Mouse (Mus musculus) T-helper 17 cell (primary cell): ENCODE data around the gene Pabpn1l.

Experiments
- in situ Hi-C, 2 experiments: fragments of 300-600 bp; cut with MboI, MseI; formaldehyde crosslinking; loops; 1 replicate in 1 of 2; 2 replicates in 1 of 2; pipeline ENCODE4 v1.15.1; 2025; ENCODE audit warnings: high pct_unique_total_duplicates in 2 of 2

Gene Pabpn1l

DNA sequence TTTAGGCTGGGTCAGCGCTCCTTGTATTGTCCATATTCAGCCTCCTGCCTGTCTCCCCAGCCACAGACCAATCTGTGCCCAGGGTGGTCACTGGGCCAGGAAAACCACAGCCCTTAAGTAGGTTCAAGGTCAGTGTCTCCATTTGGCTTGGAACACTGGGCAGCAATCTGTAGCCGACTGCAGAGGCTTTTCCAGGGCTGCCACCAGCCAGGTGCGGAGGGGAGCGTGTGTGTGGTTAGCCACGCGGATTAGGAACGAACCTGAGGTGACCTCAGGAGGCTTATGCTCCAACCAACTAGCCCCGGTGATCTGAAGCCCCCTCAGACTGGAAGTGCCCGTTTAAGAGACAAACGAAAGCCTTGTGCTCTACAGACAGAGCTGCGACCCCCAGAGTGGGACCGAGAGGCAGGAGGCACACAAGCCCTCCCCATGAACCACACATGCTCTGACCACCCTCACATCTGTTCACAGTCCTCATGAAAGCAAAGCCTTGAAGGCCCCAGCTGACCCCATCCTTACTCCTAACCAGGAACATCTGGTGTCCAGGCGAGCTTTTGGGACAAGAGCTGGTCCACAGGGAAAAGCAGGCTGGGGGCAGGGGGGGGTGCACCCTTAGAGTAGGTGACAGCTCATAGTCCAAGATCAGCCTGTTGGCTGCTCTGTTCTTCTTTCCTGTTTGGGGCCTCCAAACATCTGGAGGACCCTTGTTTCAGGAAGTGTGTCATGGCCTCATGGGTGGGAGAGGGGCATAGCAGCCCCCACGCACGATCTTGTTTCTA is 25.8 kb upstream of the Pabpn1l start:
- in situ Hi-C loops: no loop called here

DNA sequence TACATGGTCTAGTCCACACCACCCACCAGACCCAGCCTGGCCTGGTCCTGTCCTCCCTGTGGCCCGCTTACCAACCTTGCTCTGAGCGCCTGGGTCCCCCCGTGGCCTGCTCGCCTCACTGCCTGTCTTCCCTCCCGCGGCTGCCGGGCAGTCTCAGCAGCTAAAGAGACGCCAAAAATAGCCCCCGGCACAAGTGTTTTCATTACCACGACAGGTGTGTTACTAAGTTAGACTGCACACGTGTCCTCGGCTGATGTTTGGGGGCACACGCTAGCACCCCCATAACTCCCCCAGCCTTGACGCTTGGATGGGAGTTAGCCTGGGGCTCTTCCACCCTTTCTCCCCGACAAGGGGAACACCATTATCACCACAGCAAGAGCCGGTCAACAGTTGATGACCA is 23.8 kb upstream of the Pabpn1l start:
- in situ Hi-C loops: no loop called here

DNA sequence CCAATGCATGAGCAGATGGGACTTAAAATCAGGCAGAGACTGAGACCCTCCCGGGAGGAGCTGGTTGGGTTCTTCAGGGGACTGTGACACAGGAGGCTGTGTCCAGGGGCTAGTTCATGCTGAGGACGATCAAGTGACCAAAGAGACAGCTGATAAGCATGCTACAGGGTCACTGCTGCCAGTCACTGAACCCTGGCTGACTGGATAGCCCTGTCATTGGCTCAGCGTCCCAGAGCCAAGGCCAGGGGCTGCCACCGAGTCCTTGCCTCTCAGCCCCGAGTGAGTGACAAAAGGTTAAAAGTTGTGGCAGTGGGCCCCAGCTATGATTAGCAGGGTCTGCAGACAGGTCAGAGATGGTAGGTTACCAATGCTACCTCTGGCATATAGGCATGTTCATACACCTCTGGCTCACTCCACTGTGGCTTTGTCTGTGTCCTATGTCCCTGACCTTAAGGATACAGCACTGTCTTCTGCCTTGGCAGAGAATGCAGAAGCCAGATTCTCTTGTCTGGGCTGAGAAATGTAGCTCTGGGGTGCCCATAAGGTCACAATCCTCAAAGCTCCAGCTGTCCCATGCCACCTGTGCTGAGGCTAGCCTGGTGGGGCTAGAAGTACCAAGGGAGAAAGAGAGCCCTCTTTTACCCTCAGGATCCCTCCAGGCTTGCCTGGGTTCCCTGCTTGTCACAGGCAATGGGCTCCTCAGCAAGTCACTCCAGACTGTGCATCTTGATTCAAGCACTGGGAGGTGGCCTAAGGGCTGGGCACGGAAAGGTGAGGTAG is 21.8 kb upstream of the Pabpn1l start:
- in situ Hi-C loops: no loop called here

DNA sequence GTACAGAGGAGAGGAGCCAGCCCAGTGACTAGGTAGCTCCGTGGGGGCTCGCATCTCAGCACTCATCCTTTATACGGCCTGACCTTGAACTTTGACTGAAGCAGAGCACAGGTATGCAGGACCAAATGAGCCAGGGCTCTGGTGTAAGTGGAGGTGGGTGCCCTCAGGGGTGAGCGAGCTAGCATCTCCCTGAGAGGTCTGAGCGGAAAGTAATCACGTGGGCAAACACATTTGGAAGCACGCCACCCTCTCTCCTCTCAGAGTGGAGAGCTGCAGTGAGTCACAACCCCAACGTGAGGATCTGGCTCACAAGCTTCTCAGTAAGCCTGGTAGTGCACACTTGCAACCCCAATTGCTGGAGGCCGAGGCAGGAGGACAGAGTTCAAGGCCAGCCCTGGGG is 19.5 kb upstream of the Pabpn1l start:
- in situ Hi-C loops: no loop called here

DNA sequence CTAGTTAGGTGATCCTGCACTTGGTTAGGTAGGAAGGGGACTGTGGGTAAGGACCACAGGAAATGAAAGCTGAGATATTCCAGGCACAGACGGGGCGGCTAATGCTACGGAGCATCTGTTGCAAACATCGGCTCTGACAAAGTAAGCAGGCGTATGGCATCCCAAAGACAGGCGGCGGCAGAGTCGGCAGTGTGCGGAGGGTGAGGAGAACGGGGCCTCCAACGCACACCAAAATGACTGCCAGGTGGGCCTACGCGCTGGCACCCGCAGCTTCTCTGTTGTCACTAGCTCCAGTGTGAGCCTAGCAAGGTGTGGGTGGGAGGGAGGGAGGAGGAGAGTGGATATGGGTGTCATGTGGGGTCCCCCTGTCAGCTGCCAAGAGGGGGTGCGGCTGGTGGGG is 18.9 kb upstream of the Pabpn1l start:
- in situ Hi-C loops: no loop called here

DNA sequence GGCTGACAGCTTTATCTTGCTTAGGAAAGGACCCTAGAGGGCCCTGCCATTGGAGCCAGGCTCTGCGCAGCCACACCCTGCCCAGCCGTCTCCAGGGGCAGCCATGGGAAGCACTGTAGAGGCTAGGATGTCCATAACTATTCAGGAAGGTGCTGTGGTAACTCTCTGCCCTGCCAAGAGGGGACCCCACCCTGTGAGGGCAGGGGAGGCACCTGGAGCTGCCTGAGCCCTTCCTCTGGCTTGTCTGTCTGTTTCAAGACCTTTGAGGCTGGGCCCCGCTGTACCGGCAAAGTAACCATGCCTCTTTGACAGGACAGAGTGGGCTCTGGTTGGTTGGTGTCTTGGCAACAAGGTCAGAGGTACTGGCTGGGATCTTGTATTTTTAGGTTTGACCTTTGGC is 18.3 kb upstream of the Pabpn1l start:
- in situ Hi-C loops: no loop called here

DNA sequence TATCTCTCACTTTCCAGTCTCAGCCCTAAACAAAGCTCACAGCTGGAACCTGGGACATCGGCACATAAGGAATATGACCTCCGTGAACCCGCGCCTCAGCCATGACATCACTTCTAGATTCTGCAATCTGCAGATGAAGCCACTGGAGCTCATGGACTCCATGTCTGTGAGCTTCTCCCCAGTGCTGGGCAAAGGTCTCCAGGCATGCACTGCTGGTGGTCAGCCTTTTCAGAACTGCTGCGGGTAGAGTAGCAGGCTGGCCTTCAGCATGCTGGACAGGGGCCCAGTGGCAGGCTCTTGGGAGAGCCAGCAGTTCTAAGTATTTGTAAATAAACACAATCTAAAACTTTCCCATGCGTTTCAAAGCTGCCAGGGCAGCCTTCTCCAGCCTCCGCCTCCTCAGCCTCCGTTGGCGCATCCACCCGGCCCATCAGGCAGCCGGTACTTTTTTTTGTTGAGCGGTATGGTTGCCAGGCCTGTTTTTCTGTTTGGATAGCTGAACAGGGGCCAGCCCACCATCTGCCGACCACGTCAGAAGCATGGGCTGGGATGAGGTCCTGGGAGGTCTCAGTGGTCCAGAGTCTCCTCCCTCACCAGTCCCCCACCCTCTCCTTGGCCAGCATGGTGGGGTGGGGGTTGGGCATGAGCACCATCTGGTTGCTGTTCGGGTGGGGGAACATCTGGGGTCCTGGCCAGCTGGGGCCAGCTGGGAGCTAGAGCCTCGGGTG is 17.1 kb upstream of the Pabpn1l start:
- in situ Hi-C loops: loop anchor here in 1 of 2 experiments (10.0 kb wide), 1 partner anchor 1045 kb away; no protein-coding TSS in a partner anchor

DNA sequence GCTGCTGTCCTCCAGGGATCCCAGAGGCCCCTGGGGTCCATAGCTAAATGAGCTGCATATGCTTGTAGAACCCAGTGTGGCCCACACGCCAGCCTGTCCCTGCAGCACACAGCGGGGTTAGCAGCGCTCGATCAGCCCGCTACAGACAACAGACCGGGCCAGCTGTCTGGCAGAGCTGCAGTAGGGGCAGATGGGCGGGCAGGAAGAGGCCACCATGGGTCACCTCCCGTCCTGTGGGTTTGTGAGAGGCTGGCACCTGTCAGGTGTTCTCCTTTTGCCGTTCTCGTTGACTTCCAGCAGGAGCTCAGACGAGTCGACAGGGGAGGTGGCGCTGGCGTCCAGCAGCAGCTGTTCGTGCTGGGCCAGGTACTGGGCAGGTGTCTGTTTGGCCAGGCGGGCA is 16.1 kb upstream of the Pabpn1l start:
- in situ Hi-C loops: loop anchor here in 1 of 2 experiments (10.0 kb wide), 1 partner anchor 1046 kb away; no protein-coding TSS in a partner anchor

DNA sequence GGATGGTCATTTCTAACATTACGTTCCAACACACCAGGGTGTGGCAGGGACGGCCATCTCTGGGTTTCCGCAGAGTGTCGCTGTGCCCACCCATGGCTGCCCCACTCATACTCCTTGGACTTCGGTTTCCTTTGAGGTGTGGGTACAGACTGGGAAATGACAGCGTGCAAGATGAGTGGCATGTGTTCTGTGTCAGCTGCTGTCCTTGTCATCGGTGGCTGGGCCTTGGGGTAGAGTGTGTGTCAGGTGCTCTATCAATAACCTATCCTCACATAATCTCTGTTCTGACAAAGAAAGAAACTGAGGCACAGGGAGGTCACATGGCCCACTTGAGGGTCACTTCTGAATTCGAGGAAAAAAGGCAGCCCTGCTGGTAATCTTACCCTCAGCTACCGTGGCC is 14.7 kb upstream of the Pabpn1l start:
- in situ Hi-C loops: loop anchor here in 1 of 2 experiments (10.0 kb wide), 1 partner anchor 1048 kb away; no protein-coding TSS in a partner anchor

DNA sequence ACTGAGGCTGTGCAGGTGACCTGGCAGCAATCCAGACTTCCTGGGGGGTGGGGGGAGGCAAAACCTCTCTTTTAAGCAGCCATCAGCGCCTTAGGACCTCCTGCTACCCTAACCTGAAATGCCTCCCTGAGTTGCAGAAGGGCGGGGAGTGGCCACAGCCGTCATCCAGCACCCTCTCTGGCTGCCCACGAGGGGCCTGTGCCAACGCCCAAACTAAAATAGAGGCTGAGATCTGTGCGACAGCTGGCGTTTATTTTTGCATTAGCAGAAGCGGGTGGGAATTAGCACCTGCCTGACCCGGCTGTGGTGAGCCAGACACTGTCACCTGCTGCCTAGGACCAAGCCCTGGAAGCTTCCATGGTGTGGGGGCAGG is 14.2 kb upstream of the Pabpn1l start:
- in situ Hi-C loops: loop anchor here in 1 of 2 experiments (10.0 kb wide), 1 partner anchor 1048 kb away; no protein-coding TSS in a partner anchor

DNA sequence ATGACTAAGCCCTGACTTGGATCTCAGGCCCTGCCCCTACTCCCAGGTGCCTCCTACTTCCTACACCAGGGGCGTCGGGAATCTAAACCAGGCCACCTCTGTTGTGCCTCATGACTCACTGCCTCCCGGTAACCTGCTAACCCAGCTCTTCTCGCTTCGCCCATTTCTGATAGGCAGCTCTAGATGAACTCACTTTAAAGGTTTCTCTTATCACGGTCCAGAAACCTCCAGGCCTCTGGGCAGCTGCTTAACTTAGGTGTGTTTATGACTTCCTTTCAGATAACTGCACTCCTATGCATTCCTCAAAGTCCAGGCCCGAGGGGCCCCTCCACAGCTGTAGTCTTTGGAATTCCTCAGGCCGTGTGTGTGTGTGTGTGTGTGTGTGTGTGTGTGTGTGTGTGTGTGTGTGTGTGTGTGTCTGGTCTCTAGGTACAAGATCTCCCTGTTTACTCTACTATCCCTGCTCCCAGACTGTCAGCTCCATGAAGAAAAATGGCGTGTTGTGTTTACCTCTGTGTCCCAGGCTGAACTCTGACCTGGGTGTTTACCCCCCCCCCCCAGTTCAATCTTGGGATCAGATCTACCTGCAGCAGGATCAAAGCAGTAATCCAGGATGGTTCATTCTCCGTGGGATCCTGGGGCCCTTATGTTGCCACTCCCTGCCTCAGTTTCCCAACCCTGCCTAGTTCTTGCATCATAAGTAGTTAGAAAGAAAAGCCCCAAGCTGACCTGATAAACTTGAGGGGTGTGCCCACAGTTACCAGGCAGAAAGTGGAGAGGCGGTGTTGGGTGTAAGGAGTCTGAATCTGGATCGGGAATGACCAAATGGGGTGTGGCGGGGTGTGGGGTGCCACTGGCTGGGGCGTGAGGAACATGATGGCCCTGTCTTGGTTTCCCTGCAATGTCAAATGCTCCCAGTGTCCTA is 13.6 kb upstream of the Pabpn1l start:
- in situ Hi-C loops: loop anchor here in 1 of 2 experiments (10.0 kb wide), 1 partner anchor 1049 kb away; no protein-coding TSS in a partner anchor

DNA sequence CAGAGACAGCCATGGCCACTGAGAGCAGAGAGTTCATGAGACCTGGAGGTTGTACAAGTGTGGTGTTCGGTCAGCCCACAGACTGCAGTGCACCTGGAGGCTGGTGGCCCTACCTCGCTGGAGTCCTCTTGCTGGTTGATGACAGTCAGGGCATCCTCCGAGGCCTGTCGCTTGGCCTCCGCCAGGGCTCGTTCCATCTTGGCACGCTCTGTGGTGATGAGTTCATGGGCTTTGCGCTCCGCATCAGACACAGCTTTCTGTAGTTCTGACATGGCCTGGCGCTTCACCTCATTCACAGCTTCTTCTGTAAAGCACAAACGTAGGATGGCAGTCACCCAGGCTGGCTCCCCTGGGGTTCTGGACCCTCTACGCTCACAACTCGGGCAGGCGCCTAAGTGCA is 10.7 kb upstream of the Pabpn1l start:
- in situ Hi-C loops: loop anchor here in 1 of 2 experiments (10.0 kb wide), 1 partner anchor 1052 kb away; no protein-coding TSS in a partner anchor

DNA sequence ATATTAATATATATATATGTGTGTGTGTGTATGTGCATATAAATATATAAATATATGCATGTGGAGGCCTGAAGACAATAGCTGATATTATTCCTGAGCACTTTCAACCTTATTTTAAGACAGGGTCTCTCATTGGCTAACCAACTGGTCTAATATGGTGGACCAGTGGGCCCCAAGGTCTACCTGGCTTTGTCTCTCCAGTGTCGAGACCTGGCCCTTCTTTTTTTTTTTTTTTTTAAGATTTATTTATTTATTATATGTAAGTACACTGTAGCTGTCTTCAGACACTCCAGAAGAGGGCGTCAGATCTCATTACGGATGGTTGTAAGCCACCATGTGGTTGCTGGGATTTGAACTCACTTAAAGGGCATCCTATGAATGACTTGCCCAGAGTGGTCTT is 9.6 kb upstream of the Pabpn1l start:
- in situ Hi-C loops: loop anchor here in 1 of 2 experiments (10.0 kb wide), 1 partner anchor 1053 kb away; no protein-coding TSS in a partner anchor

DNA sequence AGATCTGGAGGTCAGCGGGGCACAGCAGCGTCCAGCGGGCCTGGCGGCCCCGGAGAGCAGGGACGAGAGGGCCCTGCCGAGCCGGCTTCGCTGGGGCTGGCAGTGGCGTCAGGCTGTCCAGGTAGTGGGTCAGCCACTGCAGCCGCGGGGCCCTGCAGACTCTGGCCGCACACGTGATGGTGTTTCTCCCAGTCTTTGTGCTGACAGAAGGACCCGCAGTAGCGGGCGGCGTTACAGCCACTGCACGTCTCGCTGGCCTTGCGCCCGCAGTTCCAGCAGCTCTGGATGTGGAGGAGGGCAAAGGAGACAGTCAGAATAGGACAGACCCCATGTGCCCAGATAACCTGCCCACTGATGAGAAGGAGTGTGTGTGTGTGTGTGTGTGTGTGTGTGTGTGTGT is 8.2 kb upstream of the Pabpn1l start:
- in situ Hi-C loops: loop anchor here in 1 of 2 experiments (10.0 kb wide), 1 partner anchor 1054 kb away; no protein-coding TSS in a partner anchor

DNA sequence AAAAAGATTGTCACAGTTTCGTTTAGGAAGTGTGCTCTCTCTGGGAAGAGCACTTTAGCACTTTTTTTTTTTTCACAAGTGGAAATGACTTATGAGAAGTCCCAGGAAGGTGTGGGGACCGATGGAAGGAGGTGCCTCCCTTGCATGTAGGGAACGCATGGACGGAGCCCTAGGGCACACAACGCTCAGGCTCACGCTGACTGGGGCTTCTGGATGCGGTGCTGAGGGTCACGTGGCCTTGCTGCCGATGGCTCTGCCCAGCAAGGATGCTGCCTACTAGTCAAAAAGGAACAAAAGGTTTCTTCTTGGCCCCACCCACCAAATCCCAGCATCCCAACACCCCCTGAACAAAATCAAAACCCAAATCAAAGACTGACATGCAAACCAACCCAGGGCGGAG is 6.8 kb upstream of the Pabpn1l start:
- in situ Hi-C loops: loop anchor here (10.0 kb wide), 2 partner anchors 455 to 1285 kb away; no protein-coding TSS in a partner anchor

DNA sequence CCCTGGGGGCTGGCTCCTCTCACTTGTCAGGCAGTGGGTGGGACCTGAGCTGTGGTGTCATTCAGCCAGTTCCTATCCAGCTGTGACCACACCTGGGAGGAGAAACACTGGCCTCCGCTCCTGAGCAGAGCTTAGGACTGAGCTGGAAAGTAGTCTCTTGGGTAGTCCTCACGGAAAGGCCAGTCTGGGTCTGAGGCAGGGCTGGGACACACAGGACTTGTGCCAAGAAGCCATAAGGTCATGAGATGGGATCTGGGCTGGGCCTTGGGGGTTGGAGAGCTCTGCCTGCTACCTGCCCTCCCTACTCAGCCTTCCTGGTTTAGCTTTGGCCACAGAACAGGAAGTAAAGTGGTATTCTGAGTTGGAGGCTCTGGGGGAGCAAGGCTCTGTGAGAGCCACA is 4.4 kb upstream of the Pabpn1l start:
- in situ Hi-C loops: loop anchor here (10.0 kb wide), 2 partner anchors 458 to 1288 kb away; no protein-coding TSS in a partner anchor

DNA sequence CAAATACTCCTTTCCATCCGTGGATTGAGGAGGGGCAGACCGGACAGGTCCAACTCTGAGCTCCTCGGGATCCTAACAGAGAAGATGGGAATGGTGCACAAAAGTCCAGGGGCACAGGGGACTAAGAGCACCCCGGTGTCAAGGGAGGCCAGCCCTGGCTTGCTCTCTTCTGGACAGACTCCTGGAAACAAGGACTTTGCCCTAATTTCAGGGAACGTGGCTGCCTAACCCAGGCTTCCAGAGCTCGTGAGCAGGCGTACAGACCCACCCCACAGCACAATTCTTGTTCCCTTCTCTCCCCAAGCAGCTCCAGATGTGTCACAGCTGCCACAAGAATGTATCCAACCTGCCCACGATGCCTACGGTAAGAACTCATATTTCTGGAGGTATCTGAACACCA is 3.3 kb upstream of the Pabpn1l start:
- in situ Hi-C loops: loop anchor here (10.0 kb wide), 2 partner anchors 459 to 1289 kb away; no protein-coding TSS in a partner anchor

DNA sequence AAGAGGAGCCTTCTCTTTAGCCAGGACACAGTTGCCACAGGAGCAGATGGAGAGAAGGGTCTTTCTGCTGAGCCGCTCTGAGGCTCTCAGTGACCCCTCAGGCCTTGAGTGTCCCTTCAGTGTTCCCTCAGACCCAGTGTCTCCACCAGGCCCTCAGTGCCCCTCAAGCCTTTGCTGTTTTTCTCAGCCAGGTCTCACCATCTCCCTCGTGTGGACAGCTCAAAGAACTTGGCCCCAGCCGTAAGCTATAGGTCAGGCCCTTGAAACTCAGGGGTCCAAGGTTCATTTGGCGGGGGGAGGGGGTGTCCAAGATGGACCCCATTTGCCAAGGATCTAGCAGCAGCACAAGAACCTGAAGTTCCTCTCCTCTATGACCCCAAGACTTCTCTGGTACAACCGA is 2.1 kb upstream of the Pabpn1l start:
- in situ Hi-C loops: loop anchor here (5.0 to 25.0 kb wide), 4 partner anchors 208 to 1290 kb away; partner anchors contain the start of genes Fbxo31 (in 1 of the 2) and Map1lc3b (in 1 of the 2)

DNA sequence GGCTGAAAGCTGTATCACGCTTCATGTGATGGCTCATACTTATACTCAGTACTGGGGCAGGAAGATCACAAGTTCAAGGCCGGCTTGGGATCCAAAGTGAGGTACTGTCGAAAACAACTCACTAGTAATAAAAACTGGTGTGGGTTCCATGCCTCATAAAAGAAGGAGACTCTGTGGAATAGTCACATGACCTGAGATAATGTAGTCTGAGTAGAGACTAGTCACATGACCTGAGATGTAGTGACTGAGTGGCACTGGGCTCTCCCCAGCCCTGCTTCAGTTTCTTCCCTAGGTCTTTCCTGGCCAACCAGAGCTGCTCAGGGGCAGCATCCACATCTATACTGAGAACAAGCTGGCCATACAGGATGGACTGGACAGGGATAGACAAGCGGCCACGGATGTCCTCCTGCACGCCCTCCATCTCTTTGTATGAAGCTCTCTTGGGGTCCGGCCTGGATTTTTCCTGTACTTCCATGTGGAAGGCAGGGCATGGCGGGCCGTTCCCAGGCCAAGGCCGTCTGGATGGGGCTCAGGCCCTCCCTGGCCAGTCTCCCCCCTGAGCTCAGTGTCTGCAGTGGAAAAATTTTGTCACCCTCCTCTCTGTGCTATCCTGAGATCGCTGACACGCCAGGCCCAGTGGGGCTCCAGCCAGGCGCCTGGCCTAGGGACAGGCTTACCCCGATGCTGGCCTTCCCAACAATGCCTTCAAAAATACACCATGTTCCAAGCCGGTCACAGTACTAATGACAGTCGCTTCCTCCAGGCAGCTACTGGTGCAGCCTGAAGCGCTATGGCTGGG is 1.5 kb upstream of the Pabpn1l start:
- in situ Hi-C loops: loop anchor here (5.0 to 25.0 kb wide), 4 partner anchors 208 to 1291 kb away; partner anchors contain the start of genes Fbxo31 (in 1 of the 2) and Map1lc3b (in 1 of the 2)
